Mouse (Mus musculus) stomach, embryonic 16.5 days (tissue): ENCODE data around the gene Prpf6. TPM values are rescaled to one million over a fixed set of nuclear protein-coding genes. Genes with fewer than 3 reads are reported as not detected.

ENCODE experiments used
- ATAC-seq: fragments of 200-750 bp; cut with Nextera tagmentation; 2 replicates; pipeline ENCODE4 v1.8.0; 2017; ENCODE audit warnings: moderate number of reproducible peaks, moderate TSS enrichment; ENCODE audit not compliant: insufficient read depth, low FRiP score
- H3K27ac ChIP-seq: fragments of 300-500 bp; sonication (generic); 2 replicates; pipeline ENCODE4 v1.5.1; 2014; ENCODE audit warnings: low read length
- H3K27me3 ChIP-seq: fragments of 300-500 bp; sonication (generic); 2 replicates; pipeline ENCODE4 v1.6.1; 2014; ENCODE audit warnings: low read length, control low read depth, mixed read lengths; ENCODE audit not compliant: control insufficient read depth, insufficient read depth
- H3K36me3 ChIP-seq: fragments of 300-500 bp; sonication (generic); 2 replicates; pipeline ENCODE4 v1.6.1; 2014; ENCODE audit warnings: low read length; ENCODE audit not compliant: control insufficient read depth, insufficient read depth
- H3K4me1 ChIP-seq: fragments of 300-500 bp; sonication (generic); 2 replicates; pipeline ENCODE4 v1.6.1; 2014; ENCODE audit warnings: low read length, control low read depth, mixed read lengths; ENCODE audit not compliant: control insufficient read depth, insufficient read depth
- H3K4me2 ChIP-seq: fragments of 300-500 bp; sonication (generic); 2 replicates; pipeline ENCODE4 v1.6.1; 2014; ENCODE audit warnings: low read depth, low read length, mixed read lengths
- H3K4me3 ChIP-seq: fragments of 300-500 bp; sonication (generic); replicated peaks from 2 replicates; pipeline ENCODE4 v1.5.1; 2014; ENCODE audit warnings: mild to moderate bottlenecking, low read length
- H3K9ac ChIP-seq: fragments of 300-500 bp; sonication (generic); 2 replicates; pipeline ENCODE4 v1.6.1; 2014; ENCODE audit warnings: low read length
- H3K9me3 ChIP-seq: fragments of 300-500 bp; sonication (generic); replicated peaks from 2 replicates; pipeline ENCODE4 v1.6.1; 2016; ENCODE audit warnings: low read length, control low read depth; ENCODE audit not compliant: control insufficient read depth
- WGBS: fragments of 180-500 bp; shearing (Covaris S2); extraction: QIAGEN DNeasy Blood & Tissue Kit; methylation state at CpG from one replicate; pipeline ENCODE4 v1.1.7; 2014; 5-methylcytosine and 5-hydroxymethylcytosine counted together
- polyA plus RNA-seq: library from polyadenylated mRNA; unstranded; fragments of >200 nt; fragmentation: Nextera tagmentation; extraction: Ambion mirVana; gene quantifications from 2 replicates; pipeline ENCODE4 v1.2.1, GENCODE M21; 2015

Gene Prpf6
- polyA plus RNA-seq, 1 experiment from 2014 or later = 59.1 TPM

- WGBS = 85% methylated on average over 3 of the region's 3 CpGs
- ATAC-seq = no peak
- H3K36me3 ChIP-seq = peaks cover 19% of the 10 kb centered on the region
These were observed 8.0 kb upstream of the Prpf6 start for GRCm38 (mm10) chr2:181583460-181584257.

GRCm38 (mm10) chr2:181584411-181584942 is 7.2 kb upstream of the Prpf6 start, which contains the start of gene Uckl1:
Uckl1 (minus strand) TSS chr2:181584892.
- no peak for ATAC-seq
- no peak within 1 kb of the TSS for H3K4me3 ChIP-seq
- peaks cover 19% of the 10 kb centered on the region for H3K36me3 ChIP-seq
- no peak within 1 kb of the TSS for H3K9ac ChIP-seq
- 91% methylated on average over 4 of the region's 4 CpGs for WGBS
- no peaks in the 10 kb centered on the region for H3K27me3 ChIP-seq
- peaks cover 16% of the 10 kb centered on the region for H3K4me1 ChIP-seq
- no peak within 1 kb of the TSS for H3K4me2 ChIP-seq
- H3K27ac ChIP-seq = no peak within 1 kb of the TSS
- no peaks in the 10 kb centered on the region for H3K9me3 ChIP-seq

More at GRCm38 (mm10) chr2:181583460-181584257, 8.0 kb upstream of the Prpf6 start:
- no peak overlapping the region for H3K9ac ChIP-seq
- no peak overlapping the region for H3K4me3 ChIP-seq
- H3K4me1 ChIP-seq = peaks cover 24% of the 10 kb centered on the region
- no peaks in the 10 kb centered on the region for H3K27me3 ChIP-seq
- H3K4me2 ChIP-seq = no peak overlapping the region
- no peak overlapping the region for H3K27ac ChIP-seq
- no peaks in the 10 kb centered on the region for H3K9me3 ChIP-seq

GRCm38 (mm10) chr2:181585506-181585905 is 6.2 kb upstream of the Prpf6 start:
- no peak for ATAC-seq
- H3K4me1 ChIP-seq = peaks cover 6% of the 10 kb centered on the region
- H3K9me3 ChIP-seq = no peaks in the 10 kb centered on the region
- H3K4me3 ChIP-seq = no peak overlapping the region
- 92% methylated on average over 5 of the region's 5 CpGs for WGBS
- H3K27me3 ChIP-seq = no peaks in the 10 kb centered on the region
- no peak overlapping the region for H3K4me2 ChIP-seq
- no peak overlapping the region for H3K27ac ChIP-seq
- H3K36me3 ChIP-seq = peaks cover 25% of the 10 kb centered on the region
- H3K9ac ChIP-seq = no peak overlapping the region

GRCm38 (mm10) chr2:181586124-181586523 is 5.5 kb upstream of the Prpf6 start:
- no peak overlapping the region for H3K4me2 ChIP-seq
- ATAC-seq = no peak
- no peaks in the 10 kb centered on the region for H3K9me3 ChIP-seq
- peaks cover 25% of the 10 kb centered on the region for H3K36me3 ChIP-seq
- no peak overlapping the region for H3K4me3 ChIP-seq
- peaks cover 7% of the 10 kb centered on the region for H3K4me1 ChIP-seq
- no peaks in the 10 kb centered on the region for H3K27me3 ChIP-seq
- H3K27ac ChIP-seq = no peak overlapping the region
- no peak overlapping the region for H3K9ac ChIP-seq
- WGBS = 86% methylated on average over 3 of the region's 3 CpGs

GRCm38 (mm10) chr2:181587796-181588195 is 3.9 kb upstream of the Prpf6 start:
- WGBS = 77% methylated on average over 6 of the region's 6 CpGs
- peaks cover 9% of the 10 kb centered on the region for H3K4me1 ChIP-seq
- no peaks in the 10 kb centered on the region for H3K27me3 ChIP-seq
- H3K9ac ChIP-seq = no peak overlapping the region
- no peak overlapping the region for H3K27ac ChIP-seq
- ATAC-seq = no peak
- peaks cover 25% of the 10 kb centered on the region for H3K36me3 ChIP-seq
- no peak overlapping the region for H3K4me2 ChIP-seq
- H3K9me3 ChIP-seq = no peaks in the 10 kb centered on the region
- H3K4me3 ChIP-seq = no peak overlapping the region

GRCm38 (mm10) chr2:181588229-181588780 is 3.4 kb upstream of the Prpf6 start:
- H3K9me3 ChIP-seq = no peaks in the 10 kb centered on the region
- 90% methylated on average over 11 of the region's 11 CpGs for WGBS
- no peak overlapping the region for H3K4me2 ChIP-seq
- no peak for ATAC-seq
- no peak overlapping the region for H3K27ac ChIP-seq
- peaks cover 13% of the 10 kb centered on the region for H3K4me1 ChIP-seq
- no peak overlapping the region for H3K4me3 ChIP-seq
- H3K36me3 ChIP-seq = peaks cover 25% of the 10 kb centered on the region
- no peak overlapping the region for H3K9ac ChIP-seq
- no peaks in the 10 kb centered on the region for H3K27me3 ChIP-seq

- H3K36me3 ChIP-seq = peaks cover 25% of the 10 kb centered on the region
- 92% methylated on average over 10 of the region's 10 CpGs for WGBS
- H3K4me3 ChIP-seq = no peak overlapping the region
- H3K27me3 ChIP-seq = no peaks in the 10 kb centered on the region
- H3K9ac ChIP-seq = no peak overlapping the region
- no peak overlapping the region for H3K27ac ChIP-seq
- ATAC-seq = no peak
- no peaks in the 10 kb centered on the region for H3K9me3 ChIP-seq
- peaks cover 14% of the 10 kb centered on the region for H3K4me1 ChIP-seq
- H3K4me2 ChIP-seq = no peak overlapping the region
These were observed 2.5 kb upstream of the Prpf6 start for GRCm38 (mm10) chr2:181589011-181589731.

GRCm38 (mm10) chr2:181589732-181590105 is 1.9 kb upstream of the Prpf6 start:
- H3K4me3 ChIP-seq = no peak overlapping the region
- no peak for ATAC-seq
- H3K4me2 ChIP-seq = no peak overlapping the region
- H3K9ac ChIP-seq = no peak overlapping the region
- no peaks in the 10 kb centered on the region for H3K9me3 ChIP-seq
- H3K27ac ChIP-seq = no peak overlapping the region
- H3K27me3 ChIP-seq = no peaks in the 10 kb centered on the region
- H3K36me3 ChIP-seq = peaks cover 20% of the 10 kb centered on the region
- H3K4me1 ChIP-seq = peaks cover 14% of the 10 kb centered on the region
- WGBS = 89% methylated on average over 9 of the region's 9 CpGs

- no peaks in the 10 kb centered on the region for H3K27me3 ChIP-seq
- ATAC-seq = no peak
- H3K4me3 ChIP-seq = no peak overlapping the region
- H3K36me3 ChIP-seq = peaks cover 16% of the 10 kb centered on the region; the same call in 1 of the 2 replicates
- no peak overlapping the region for H3K9ac ChIP-seq
- peaks cover 14% of the 10 kb centered on the region for H3K4me1 ChIP-seq
- H3K27ac ChIP-seq = no peak overlapping the region
- WGBS = 91% methylated on average over 5 of the region's 5 CpGs
- H3K4me2 ChIP-seq = no peak overlapping the region
- H3K9me3 ChIP-seq = no peaks in the 10 kb centered on the region
These were observed 1.2 kb upstream of the Prpf6 start for GRCm38 (mm10) chr2:181590471-181590870.
